In the genomic region with DNA sequence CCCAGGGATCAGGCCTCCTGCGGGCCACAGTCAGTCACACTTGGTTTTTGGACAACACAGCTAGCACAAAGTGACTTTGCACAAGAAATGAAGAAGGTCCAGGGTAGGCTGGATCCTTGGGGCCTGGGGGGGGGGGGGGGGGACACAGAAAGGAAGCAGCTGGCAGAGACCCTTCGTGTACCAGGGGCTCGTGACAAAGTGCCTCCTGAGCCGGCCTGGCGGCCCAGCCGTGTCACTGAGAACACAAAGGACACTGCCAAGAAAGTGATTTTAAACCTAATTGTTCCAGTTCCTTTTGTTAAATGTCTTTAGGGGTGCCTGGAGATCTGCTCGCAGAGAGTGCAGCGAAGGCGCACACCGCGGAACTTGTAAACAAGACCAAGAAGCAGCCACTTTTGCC, we compare ENCODE assay signal across 10 mouse cellular contexts.
DNase-seq lines count a peak whose midpoint lies in the region; ATAC-seq and TF ChIP-seq lines count a peak whose summit lies in the region.
"Had no signal": no experiment of that assay in that cellular context is flagged by ENCODE, and none has a peak within 500 bp of the region (broad histone marks: within the 10 kb centered on the region; RNA-seq: fewer than 3 reads in every experiment).

No protein-coding gene starts in this region.

- peak overlapping the region; percentile 91 for H3K27ac ChIP-seq in layer of hippocampus, adult 2 months
- peak overlapping the region; percentile 75 for H3K27ac ChIP-seq in forebrain, embryonic 11.5 days (ENCODE audit: low read depth, low read length)
- peak overlapping the region; percentile 77 for H3K27ac ChIP-seq in hindbrain, embryonic 15.5 days (replicated peaks)
- H3K27ac ChIP-seq in midbrain, embryonic 16.5 days (ENCODE audit: low read length) = peak overlapping the region; percentile 51

- H3K9ac ChIP-seq in forebrain, embryonic 11.5 days (ENCODE audit: low read length) = peak overlapping the region; percentile 51
- H3K9ac ChIP-seq in hindbrain, embryonic 15.5 days = no peak overlapping the region
- 0 out of 2 replicates have a peak overlapping the region, but pooled peaks have one; percentile 20 for H3K9ac ChIP-seq in midbrain, embryonic 16.5 days (ENCODE audit: low read depth, low read length)

- 22% methylated on average over 11 of the region's 11 CpGs for WGBS in forebrain, embryonic 11.5 days
- 23% methylated on average over 11 of the region's 11 CpGs for WGBS in hindbrain, embryonic 15.5 days
- WGBS in midbrain, embryonic 16.5 days = 17% methylated on average over 11 of the region's 11 CpGs

- peaks cover 53% of the 10 kb centered on the region for H3K4me1 ChIP-seq in forebrain, embryonic 11.5 days (replicated peaks; ENCODE audit: control insufficient read depth, insufficient read depth, low read length)
- peaks cover 27% of the 10 kb centered on the region for H3K4me1 ChIP-seq in hindbrain, embryonic 15.5 days (replicated peaks)
- H3K4me1 ChIP-seq in midbrain, embryonic 16.5 days (ENCODE audit: control insufficient read depth, insufficient read depth, low read length) = peaks cover 12% of the 10 kb centered on the region

- H3K9me3 ChIP-seq in forebrain, embryonic 11.5 days (ENCODE audit: control insufficient read depth, low read length) = no peaks in the 10 kb centered on the region
- H3K9me3 ChIP-seq in hindbrain, embryonic 15.5 days = no peaks in the 10 kb centered on the region
- no peaks in the 10 kb centered on the region for H3K9me3 ChIP-seq in midbrain, embryonic 16.5 days (replicated peaks; ENCODE audit: control insufficient read depth, low read length, poor library complexity, severe bottlenecking)
- H3K9me3 ChIP-seq: megakaryocyte, embryonic 14.5 days had no signal

- peak overlapping the region; percentile 48 for H3K4me2 ChIP-seq in forebrain, embryonic 11.5 days (ENCODE audit: low read depth, low read length, severe bottlenecking)
- peak overlapping the region; percentile 44 for H3K4me2 ChIP-seq in hindbrain, embryonic 15.5 days
- peak overlapping the region; percentile 37; the same call in 1 of the 2 replicates for H3K4me2 ChIP-seq in midbrain, embryonic 16.5 days (ENCODE audit: low read length)

- no peaks in the 10 kb centered on the region; the same call in 1 of the 2 replicates for H3K27me3 ChIP-seq in forebrain, embryonic 11.5 days (ENCODE audit: control insufficient read depth, insufficient read depth, low read length)
- H3K27me3 ChIP-seq in hindbrain, embryonic 15.5 days = peaks cover 31% of the 10 kb centered on the region
- peaks cover 3% of the 10 kb centered on the region for H3K27me3 ChIP-seq in midbrain, embryonic 16.5 days (ENCODE audit: control insufficient read depth, insufficient read depth, low read depth, low read length)

- no peak for TF ChIP-seq CTCF in layer of hippocampus, adult 2 months (conservative IDR thresholded peaks at IDR 0.05)

- H3K36me3 ChIP-seq in forebrain, embryonic 11.5 days (ENCODE audit: control insufficient read depth, insufficient read depth, low read length) = no peaks in the 10 kb centered on the region
- no peaks in the 10 kb centered on the region for H3K36me3 ChIP-seq in hindbrain, embryonic 15.5 days
- H3K36me3 ChIP-seq in midbrain, embryonic 16.5 days (ENCODE audit: control insufficient read depth, insufficient read depth, low read length) = no peaks in the 10 kb centered on the region

- no peak; the same call in 1 of the 2 replicates for ATAC-seq in forebrain, embryonic 11.5 days (replicated peaks; ENCODE audit: low FRiP score)
- ATAC-seq in hindbrain, embryonic 15.5 days (ENCODE audit: low FRiP score, low read depth) = peak; percentile 37; the same call in 1 of the 2 replicates
- no peak; the same call in 1 of the 2 replicates for ATAC-seq in midbrain, embryonic 16.5 days
- no peak for ATAC-seq in monocyte, adult 5-6 weeks (replicated peaks; ENCODE audit: insufficient number of reproducible peaks, low FRiP score, low TSS enrichment, poor library complexity, severe bottlenecking)

- no peak for DNase-seq in layer of hippocampus, adult 2 months (ENCODE audit: low spot score in 2 of 2)
- DNase-seq in layer of hippocampus, postnatal 14 days (ENCODE audit: low spot score in 2 of 2) = no peak
- no peak for DNase-seq in forebrain, embryonic 11.5 days (ENCODE audit: low spot score)
- DNase-seq in right cerebral cortex, postnatal 4 days = no peak
- DNase-seq: cerebellum, adult 11-12 months had no signal

- no peak overlapping the region for H3K4me3 ChIP-seq in layer of hippocampus, adult 2 months
- peak overlapping the region; percentile 10; the same call in 1 of the 2 replicates for H3K4me3 ChIP-seq in forebrain, embryonic 11.5 days (ENCODE audit: low read depth, low read length)
- H3K4me3 ChIP-seq in hindbrain, embryonic 15.5 days = no peak overlapping the region
- H3K4me3 ChIP-seq in midbrain, embryonic 16.5 days (ENCODE audit: low read depth, low read length) = no peak overlapping the region
- H3K4me3 ChIP-seq: erythroblast, embryonic 14.5 days had no signal
